Mouse (Mus musculus) forebrain, postnatal 0 days (tissue): ENCODE data around the gene Kat2a. TPM values are rescaled to one million over a fixed set of nuclear protein-coding genes. Genes with fewer than 3 reads are reported as not detected.

ENCODE experiments used
- ATAC-seq: fragments of 200-750 bp; cut with Nextera tagmentation; 2 replicates; pipeline ENCODE4 v1.8.0; 2017; ENCODE audit warnings: mild to moderate bottlenecking, moderate library complexity
- DNase-seq: peaks from one replicate; pipeline ENCODE4 v3.0.0-alpha.2; 2015
- H3K27ac ChIP-seq: fragments of 300-500 bp; sonication (generic); 2 replicates; pipeline ENCODE4 v1.5.1; 2014; ENCODE audit warnings: low read depth, mild to moderate bottlenecking, antibody characterized with exemption, low read length, moderate library complexity, mixed read lengths
- H3K27me3 ChIP-seq: fragments of 300-500 bp; sonication (generic); 2 replicates; pipeline ENCODE4 v1.6.1; 2014; ENCODE audit warnings: mild to moderate bottlenecking, low read length, mixed read lengths; ENCODE audit not compliant: insufficient read depth
- H3K36me3 ChIP-seq: fragments of 300-500 bp; sonication (generic); 2 replicates; pipeline ENCODE4 v1.6.1; 2014; ENCODE audit warnings: mild to moderate bottlenecking, moderate library complexity; ENCODE audit not compliant: insufficient read depth
- H3K4me1 ChIP-seq: fragments of 300-500 bp; sonication (generic); 2 replicates; pipeline ENCODE4 v1.6.1; 2014; ENCODE audit warnings: antibody characterized with exemption; ENCODE audit not compliant: insufficient read depth
- H3K4me2 ChIP-seq: fragments of 300-500 bp; sonication (generic); 2 replicates; pipeline ENCODE4 v1.6.1; 2014; ENCODE audit warnings: low read depth, mild to moderate bottlenecking, moderate library complexity
- H3K4me3 ChIP-seq: fragments of 300-500 bp; sonication (generic); 2 replicates; pipeline ENCODE4 v1.5.1; 2014; ENCODE audit warnings: low read depth, low read length, mixed read lengths
- H3K9ac ChIP-seq: fragments of 300-500 bp; sonication (generic); 2 replicates; pipeline ENCODE4 v1.6.1; 2014; ENCODE audit warnings: mild to moderate bottlenecking
- H3K9me3 ChIP-seq: fragments of 300-500 bp; sonication (generic); 2 replicates; pipeline ENCODE4 v1.6.1; 2016; ENCODE audit warnings: low read length
- CTCF ChIP-seq: sonication (generic); IDR thresholded peaks from 2 replicates; pipeline ENCODE4 v1.5.1; 2016; ENCODE audit warnings: antibody characterized with exemption, control low read depth, low read depth
- WGBS: fragments of 180-500 bp; shearing (Covaris S2); extraction: QIAGEN DNeasy Blood & Tissue Kit; methylation state at CpG from one replicate; pipeline ENCODE4 v1.1.7; 2014; 5-methylcytosine and 5-hydroxymethylcytosine counted together
- polyA plus RNA-seq: library from polyadenylated mRNA; unstranded; fragments of >200 nt; fragmentation: Nextera tagmentation; extraction: Ambion mirVana; gene quantifications from 2 replicates; pipeline ENCODE4 v1.2.1, GENCODE M21; 2015
- total RNA-seq: library from RNA; depleted of rRNA; stranded (reverse); fragments of >200 nt; gene quantifications from 2 replicates; pipeline ENCODE4 v1.2.3, GENCODE M21; 2014

The Kat2a gene
- total and polyA plus RNA-seq, 2 experiments from 2014 or later = 42.8 to 67.0 TPM

- WGBS = 72% methylated on average over 7 of the region's 7 CpGs
- Histone ChIP-seq H3K36me3 (no peaks in the 10 kb centered on the region), H3K27me3 (peaks cover 3% of the 10 kb centered on the region), H3K4me1 (no peaks in the 10 kb centered on the region), H3K4me3 (no peak overlapping the region), H3K4me2 (no peak overlapping the region), H3K9ac (no peak overlapping the region), H3K27ac (no peak overlapping the region), H3K9me3 (no peaks in the 10 kb centered on the region)
- DNase-seq = no peak
- no peak for TF ChIP-seq CTCF
- ATAC-seq = no peak
Observed at GRCm38 (mm10) chr11:100690389-100690788, 21.9 kb downstream of the Kat2a start.

DNA sequence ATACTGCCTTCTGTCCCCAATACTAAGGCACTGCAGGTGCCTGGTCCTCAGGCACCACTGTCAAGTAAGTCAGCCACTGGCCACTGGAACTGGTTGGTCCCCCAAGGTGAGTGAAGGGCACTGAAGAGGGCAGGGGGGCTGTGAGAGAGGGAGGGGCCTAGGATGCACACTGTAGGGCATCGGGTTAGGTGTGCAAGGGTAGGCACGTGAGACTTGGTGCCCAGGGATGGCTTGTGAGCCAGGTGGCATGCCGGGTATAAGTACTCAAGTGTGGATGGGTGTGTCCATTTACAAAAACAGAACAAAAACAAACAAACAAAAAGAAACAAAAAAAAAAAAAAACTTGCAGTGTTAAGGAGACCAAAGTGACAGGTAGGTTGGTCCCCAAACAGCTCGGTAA is 23.8 kb downstream of the Kat2a start:
- Histone ChIP-seq H3K4me3 (no peak overlapping the region), H3K27ac (no peak overlapping the region), H3K9me3 (no peaks in the 10 kb centered on the region), H3K27me3 (peaks cover 3% of the 10 kb centered on the region), H3K4me1 (no peaks in the 10 kb centered on the region), H3K36me3 (no peaks in the 10 kb centered on the region), H3K9ac (no peak overlapping the region), H3K4me2 (no peak overlapping the region)
- ATAC-seq = no peak
- WGBS = 70% methylated on average over 4 of the region's 4 CpGs
- TF ChIP-seq CTCF = no peak
- DNase-seq = no peak

- H3K36me3 ChIP-seq = no peaks in the 10 kb centered on the region
- no peak overlapping the region for H3K4me3 ChIP-seq
- H3K4me2 ChIP-seq = no peak overlapping the region
- DNase-seq (no peak), ATAC-seq (no peak)
- 85% methylated on average over 7 of the region's 7 CpGs for WGBS
- H3K27ac ChIP-seq = no peak overlapping the region
- H3K27me3 ChIP-seq = peaks cover 3% of the 10 kb centered on the region
- H3K9ac ChIP-seq = no peak overlapping the region
- TF ChIP-seq CTCF = no peak
- no peaks in the 10 kb centered on the region for H3K9me3 ChIP-seq
- H3K4me1 ChIP-seq = no peaks in the 10 kb centered on the region
Observed at GRCm38 (mm10) chr11:100687265-100687664, 25.0 kb downstream of the Kat2a start.

DNA sequence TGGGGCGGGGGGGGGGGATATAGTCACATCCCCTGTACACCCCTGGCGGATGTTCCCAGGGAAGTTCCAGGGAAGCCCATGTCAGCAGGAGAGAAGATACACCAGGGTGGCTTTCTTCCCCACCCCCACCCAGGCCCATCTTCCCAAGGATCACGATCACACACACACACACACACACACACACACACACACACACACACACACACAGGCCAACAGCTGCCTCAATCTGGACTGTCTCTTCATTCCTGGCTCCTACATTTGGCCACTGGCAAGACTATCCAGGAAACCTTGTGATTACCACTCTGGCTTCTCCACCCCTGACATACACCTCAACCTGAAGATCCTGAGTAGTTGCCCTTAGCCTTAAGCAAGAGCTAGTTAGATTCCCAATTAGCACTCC is 26.9 kb downstream of the Kat2a start:
- Histone ChIP-seq H3K4me2 (no peak overlapping the region), H3K27me3 (no peaks in the 10 kb centered on the region), H3K4me3 (no peak overlapping the region), H3K36me3 (no peaks in the 10 kb centered on the region), H3K9me3 (no peaks in the 10 kb centered on the region), H3K9ac (no peak overlapping the region), H3K4me1 (no peaks in the 10 kb centered on the region), H3K27ac (no peak overlapping the region)
- WGBS = 76% methylated on average over 3 of the region's 3 CpGs
- ATAC-seq (no peak), DNase-seq (no peak)
- no peak for TF ChIP-seq CTCF

GRCm38 (mm10) chr11:100684084-100684483 is 28.2 kb downstream of the Kat2a start:
- WGBS = 86% methylated on average over 2 of the region's 2 CpGs
- no peaks in the 10 kb centered on the region for H3K36me3 ChIP-seq
- H3K27ac ChIP-seq = no peak overlapping the region
- no peak for TF ChIP-seq CTCF
- no peak overlapping the region for H3K4me3 ChIP-seq
- ATAC-seq (no peak), DNase-seq (no peak)
- no peak overlapping the region for H3K4me2 ChIP-seq
- no peak overlapping the region for H3K9ac ChIP-seq
- no peaks in the 10 kb centered on the region for H3K9me3 ChIP-seq
- H3K27me3 ChIP-seq = no peaks in the 10 kb centered on the region
- H3K4me1 ChIP-seq = no peaks in the 10 kb centered on the region

- no peaks in the 10 kb centered on the region for H3K4me1 ChIP-seq
- H3K27ac ChIP-seq = no peak overlapping the region
- 65% methylated on average over 5 of the region's 5 CpGs for WGBS
Observed at GRCm38 (mm10) chr11:100682526-100682925, 29.7 kb downstream of the Kat2a start.

GRCm38 (mm10) chr11:100681826-100682225 is 30.4 kb downstream of the Kat2a start:
- no peaks in the 10 kb centered on the region for H3K4me1 ChIP-seq
- H3K27me3 ChIP-seq = no peaks in the 10 kb centered on the region
- 73% methylated on average over 5 of the region's 5 CpGs for WGBS
- TF ChIP-seq CTCF = no peak
- no peaks in the 10 kb centered on the region for H3K9me3 ChIP-seq
- H3K4me2 ChIP-seq = no peak overlapping the region
- no peak overlapping the region for H3K27ac ChIP-seq
- DNase-seq (no peak), ATAC-seq (no peak)
- H3K9ac ChIP-seq = no peak overlapping the region
- H3K4me3 ChIP-seq = no peak overlapping the region
- H3K36me3 ChIP-seq = no peaks in the 10 kb centered on the region

More at GRCm38 (mm10) chr11:100682526-100682925, 29.7 kb downstream of the Kat2a start:
- no peaks in the 10 kb centered on the region for H3K27me3 ChIP-seq
- ATAC-seq (no peak), DNase-seq (no peak)
- H3K4me2 ChIP-seq = no peak overlapping the region
- H3K4me3 ChIP-seq = no peak overlapping the region
- TF ChIP-seq CTCF = no peak
- H3K9me3 ChIP-seq = no peaks in the 10 kb centered on the region
- H3K36me3 ChIP-seq = no peaks in the 10 kb centered on the region
- H3K9ac ChIP-seq = no peak overlapping the region

GRCm38 (mm10) chr11:100677810-100678209 is 34.5 kb downstream of the Kat2a start:
- ATAC-seq (no peak; the same call in 1 of the 2 replicates), DNase-seq (no peak)
- 41% methylated on average over 7 of the region's 7 CpGs for WGBS
- Histone ChIP-seq H3K4me3 (no peak overlapping the region), H3K9ac (no peak overlapping the region), H3K9me3 (no peaks in the 10 kb centered on the region), H3K36me3 (no peaks in the 10 kb centered on the region), H3K4me1 (no peaks in the 10 kb centered on the region), H3K4me2 (no peak overlapping the region), H3K27me3 (0 out of 2 replicates have a peak, but pooled peaks cover 2% of the 10 kb centered on the region), H3K27ac (no peak overlapping the region)
- TF ChIP-seq CTCF = no peak
